ENCODE assay signal across 16 mouse cellular contexts in genomic region chr19:22338927-22339326, GRCm38 (mm10).
"Had no signal": no experiment of that assay in that cellular context is flagged by ENCODE, and none has a peak within 500 bp of the region (broad histone marks: within the 10 kb centered on the region; RNA-seq: fewer than 3 reads in every experiment).

No protein-coding gene starts in this region.

- H3K9ac ChIP-seq: liver, embryonic 13.5 days; liver, embryonic 15.5 days; liver, postnatal 0 days; midbrain, embryonic 13.5 days; midbrain, embryonic 15.5 days; neural tube, embryonic 12.5 days had no signal

- H3K27ac ChIP-seq: liver, embryonic 13.5 days; liver, embryonic 15.5 days; macrophage; midbrain, embryonic 13.5 days; midbrain, embryonic 15.5 days; neural tube, embryonic 12.5 days had no signal

- H3K4me3 ChIP-seq: liver, embryonic 13.5 days; liver, embryonic 15.5 days; megakaryocyte, embryonic 14.5 days; midbrain, embryonic 13.5 days; midbrain, embryonic 15.5 days; neural tube, embryonic 12.5 days had no signal

- DNase-seq: liver; liver, embryonic 13.5 days; liver, postnatal 0 days; right cerebral cortex, postnatal 14 days; spleen, adult 18-20 months; thymus, adult 18-20 months; thymus, postnatal 14 days; thymus, postnatal 36 days had no signal

- H3K4me1 ChIP-seq: liver, embryonic 13.5 days; liver, embryonic 15.5 days; megakaryocyte, embryonic 14.5 days; midbrain, embryonic 13.5 days; midbrain, embryonic 15.5 days; neural tube, embryonic 12.5 days had no signal

- H3K36me3 ChIP-seq: liver, embryonic 13.5 days; liver, embryonic 15.5 days; midbrain, embryonic 13.5 days; midbrain, embryonic 15.5 days; neural tube, embryonic 12.5 days had no signal

- H3K27me3 ChIP-seq: liver, embryonic 13.5 days; liver, embryonic 15.5 days; megakaryocyte, embryonic 14.5 days; midbrain, embryonic 13.5 days; midbrain, embryonic 15.5 days; neural tube, embryonic 12.5 days had no signal

- H3K9me3 ChIP-seq: liver, embryonic 13.5 days; liver, embryonic 15.5 days; megakaryocyte, embryonic 14.5 days; midbrain, embryonic 13.5 days; midbrain, embryonic 15.5 days; neural tube, embryonic 12.5 days had no signal

- H3K4me2 ChIP-seq: liver, embryonic 11.5 days; liver, embryonic 13.5 days; liver, embryonic 15.5 days; midbrain, embryonic 11.5 days; midbrain, embryonic 13.5 days; midbrain, embryonic 15.5 days; neural tube, embryonic 12.5 days had no signal

- ATAC-seq: liver, postnatal 0 days; midbrain, embryonic 13.5 days; midbrain, embryonic 15.5 days had no signal
